Mouse (Mus musculus): ENCODE measurements around the gene Myt1l.

Gene Myt1l

DNA sequence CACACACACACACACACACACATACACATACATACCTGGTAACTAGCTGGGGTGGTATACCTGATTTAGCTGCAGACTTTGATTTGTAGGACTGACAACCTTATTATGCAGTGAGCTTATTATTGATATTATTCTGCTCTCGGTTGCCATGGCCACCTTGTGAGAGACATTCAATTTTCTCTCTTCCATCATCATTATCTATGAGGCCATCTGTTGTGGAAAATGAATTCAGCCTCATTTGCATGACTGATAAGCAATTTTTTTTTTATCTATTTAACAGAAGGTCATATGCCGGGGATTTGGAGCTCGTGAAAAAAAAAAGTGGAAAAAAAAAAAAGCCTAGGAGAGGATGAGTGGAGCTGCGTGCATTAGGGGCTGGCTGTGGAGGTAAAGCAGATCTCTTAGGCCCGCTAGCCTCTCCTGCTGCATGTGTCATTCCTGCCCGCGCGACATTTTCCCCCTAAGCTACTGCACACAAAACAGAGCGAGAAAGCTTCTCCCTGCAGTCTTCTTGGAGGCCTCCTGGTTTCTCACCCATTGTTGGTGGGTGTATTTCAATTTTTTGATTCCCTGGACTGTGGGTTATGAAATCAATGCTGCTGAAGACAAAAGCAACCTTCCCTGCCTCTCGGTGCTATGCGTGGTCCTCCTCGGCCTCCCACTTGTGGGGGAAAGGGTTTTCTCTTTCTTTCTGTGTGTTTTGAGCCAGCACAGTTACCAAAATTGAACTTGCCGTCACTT is at the start of gene Myt1l:
Myt1l (plus strand) TSS at position 354 of the 741 bp plus-strand sequence.
- DNase-seq (ENCODE audit: low spot score), result no peak

DNA sequence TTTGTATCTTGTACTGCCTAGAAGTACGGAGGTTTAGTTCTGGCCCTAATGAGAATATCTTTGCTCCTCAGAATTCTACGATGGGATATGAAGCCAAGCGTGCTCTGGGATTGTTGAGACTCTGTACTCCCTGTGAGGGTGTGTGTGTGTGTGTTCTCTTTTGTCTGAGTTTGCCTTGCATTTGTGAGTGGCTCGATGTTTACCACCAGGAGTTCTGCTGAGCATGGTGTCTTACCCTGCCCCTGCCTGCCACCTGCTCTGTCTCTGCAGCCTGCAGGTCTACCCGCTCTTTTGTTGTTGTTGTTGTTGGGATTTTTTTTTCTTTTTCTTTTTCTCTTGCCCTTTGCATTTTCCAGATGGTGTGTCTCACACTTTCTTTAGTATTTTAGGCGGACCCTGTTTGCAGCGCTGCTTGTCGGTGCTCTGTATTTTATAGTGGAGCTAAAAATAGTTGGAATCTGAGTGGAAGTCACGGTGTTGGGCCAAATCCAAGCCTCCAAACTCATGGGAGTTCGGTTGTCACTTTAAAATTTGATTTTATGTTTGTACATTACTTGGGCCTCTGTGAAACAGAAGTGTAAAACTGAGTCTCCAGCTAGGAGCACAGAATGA is 41.7 kb upstream of the Myt1l start:
- DNase-seq (ENCODE audit: low spot score), result no peak

GRCm38 (mm10) chr12:29526236-29526644 is 1.9 kb upstream of the Myt1l start:
- DNase-seq (ENCODE audit: low spot score), result no peak

- no peak for DNase-seq (ENCODE audit: low spot score)
Measured at GRCm38 (mm10) chr12:29527048-29527761, 979 bp upstream of the Myt1l start.

- no peak for DNase-seq (ENCODE audit: low spot score)
Measured at GRCm38 (mm10) chr12:29530241-29530725, 2.1 kb downstream of the Myt1l start.

GRCm38 (mm10) chr12:29530823-29531222 is 2.6 kb downstream of the Myt1l start:
- no peak for DNase-seq (ENCODE audit: low spot score)

DNA sequence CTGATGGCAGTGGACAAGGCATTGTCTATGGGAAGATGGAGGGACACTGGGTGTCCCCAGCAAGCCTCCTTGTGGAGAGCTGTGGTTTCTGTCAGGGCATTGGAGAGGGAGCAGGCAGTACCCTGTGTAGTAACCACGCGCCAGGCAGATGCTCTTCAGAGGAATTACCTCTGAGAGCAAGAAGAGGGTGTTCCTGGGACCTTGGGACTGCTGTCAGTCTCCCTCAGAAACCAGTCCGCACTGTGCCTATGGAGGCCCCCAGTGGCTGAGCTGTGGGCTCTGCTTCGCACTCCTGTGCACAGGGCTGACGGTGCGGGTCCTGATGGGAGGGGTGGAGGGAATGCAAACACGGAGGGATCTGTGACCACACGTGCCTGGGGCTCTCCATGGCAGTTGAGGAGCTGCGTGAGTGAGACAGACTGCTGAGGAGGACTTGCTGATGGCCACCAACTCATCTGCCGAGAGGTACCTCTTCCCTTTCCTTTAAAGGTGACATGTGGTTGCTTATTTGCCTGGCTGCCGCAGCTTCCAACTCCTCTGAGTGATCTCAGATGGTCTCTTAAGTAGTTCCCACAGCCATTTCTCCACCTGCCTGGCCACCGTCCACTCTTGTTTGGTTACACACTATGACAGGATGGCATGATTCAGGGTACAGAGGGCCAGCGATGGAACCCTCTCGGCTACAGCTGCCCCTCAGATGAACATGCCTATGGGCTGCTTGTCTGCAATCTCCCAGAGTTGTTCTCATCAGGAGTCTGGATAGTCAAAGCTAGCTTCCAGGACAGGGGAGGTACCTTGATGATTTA is 5.1 kb downstream of the Myt1l start:
- no peak for DNase-seq (ENCODE audit: low spot score)

DNA sequence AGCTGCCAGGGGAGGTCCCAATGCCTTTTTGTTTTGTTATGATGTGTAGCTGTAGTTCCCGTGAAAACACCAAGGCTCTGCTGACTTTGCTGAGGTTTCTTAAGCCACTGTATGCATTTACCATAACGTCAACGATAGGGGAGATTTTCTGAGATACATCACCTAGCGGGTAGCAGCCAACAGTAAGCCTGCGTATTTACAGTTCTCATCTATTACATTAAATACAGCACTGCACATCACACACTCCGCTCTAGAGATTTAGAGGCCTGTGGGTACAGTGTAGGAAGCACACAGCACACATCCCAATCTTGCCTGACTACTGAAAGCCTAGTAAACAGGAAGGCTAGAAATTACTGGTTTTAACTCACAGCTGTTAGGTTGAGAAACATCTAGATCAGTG is 6.1 kb downstream of the Myt1l start:
- no peak for DNase-seq (ENCODE audit: low spot score)

- DNase-seq (ENCODE audit: low spot score), result no peak
Measured at GRCm38 (mm10) chr12:29534761-29535300, 6.6 kb downstream of the Myt1l start.

DNA sequence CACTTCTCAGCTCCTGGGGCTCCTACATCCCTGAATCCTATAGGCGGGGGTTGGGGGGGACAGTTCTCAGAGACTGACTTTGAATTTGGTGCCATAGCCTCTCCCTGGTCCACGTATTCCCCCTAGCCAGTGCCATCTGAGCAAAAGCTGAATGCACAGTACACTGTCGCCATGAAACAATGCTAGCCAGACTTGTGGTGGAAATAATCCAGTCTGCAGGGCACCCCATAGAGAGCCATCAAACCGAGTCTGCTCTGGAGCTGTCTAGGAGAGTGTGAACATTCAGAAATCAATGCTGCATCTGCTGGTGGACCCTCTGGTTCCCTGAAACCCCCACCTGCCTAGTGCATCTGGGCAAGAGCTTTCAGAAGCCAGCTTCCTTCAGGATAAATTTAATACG is 9.7 kb downstream of the Myt1l start:
- DNase-seq (ENCODE audit: low spot score), result no peak

GRCm38 (mm10) chr12:29538456-29538855 is 10.3 kb downstream of the Myt1l start:
- no peak for DNase-seq (ENCODE audit: low spot score)

GRCm38 (mm10) chr12:29539106-29539505 is 10.9 kb downstream of the Myt1l start:
- no peak for DNase-seq (ENCODE audit: low spot score)

DNA sequence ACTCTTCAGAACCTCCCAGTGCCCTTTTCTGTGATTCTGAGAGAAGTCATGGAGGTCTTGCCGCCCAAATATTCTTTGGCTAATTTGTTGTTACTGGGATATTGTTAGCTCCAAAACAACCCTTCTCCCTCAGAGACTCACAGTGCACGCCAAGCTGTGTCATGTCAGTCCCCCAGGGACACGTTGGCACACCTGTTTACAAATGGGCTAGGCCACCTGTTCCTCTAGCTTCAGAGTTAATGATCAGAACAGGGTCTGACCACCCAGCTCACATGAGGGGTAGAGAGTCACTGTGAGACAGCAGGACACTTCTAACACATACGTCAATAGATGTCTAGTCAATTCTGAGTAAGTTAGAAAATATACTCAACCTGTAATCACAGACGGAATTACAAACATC is 12.6 kb downstream of the Myt1l start:
- DNase-seq (ENCODE audit: low spot score), result no peak

DNA sequence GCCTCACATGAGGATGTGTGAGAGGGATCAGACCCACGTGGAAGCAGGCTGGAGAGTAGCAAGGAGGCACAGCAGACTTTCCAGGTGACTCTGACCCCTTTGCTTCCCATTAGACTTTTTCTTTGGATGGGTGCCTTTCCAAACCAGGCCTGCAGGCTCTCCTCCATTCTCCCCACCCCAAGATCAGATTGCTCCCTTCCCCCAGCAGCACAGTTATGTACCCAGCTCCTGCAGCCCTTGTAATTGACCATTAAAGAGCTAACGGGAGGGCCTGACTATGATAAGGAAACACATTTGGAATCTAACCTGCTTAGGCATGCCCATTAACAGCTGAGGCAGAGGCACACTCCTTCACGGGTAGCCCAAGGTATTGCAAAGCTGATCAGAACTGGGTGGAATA is 17.9 kb downstream of the Myt1l start:
- DNase-seq (ENCODE audit: low spot score), result no peak

DNA sequence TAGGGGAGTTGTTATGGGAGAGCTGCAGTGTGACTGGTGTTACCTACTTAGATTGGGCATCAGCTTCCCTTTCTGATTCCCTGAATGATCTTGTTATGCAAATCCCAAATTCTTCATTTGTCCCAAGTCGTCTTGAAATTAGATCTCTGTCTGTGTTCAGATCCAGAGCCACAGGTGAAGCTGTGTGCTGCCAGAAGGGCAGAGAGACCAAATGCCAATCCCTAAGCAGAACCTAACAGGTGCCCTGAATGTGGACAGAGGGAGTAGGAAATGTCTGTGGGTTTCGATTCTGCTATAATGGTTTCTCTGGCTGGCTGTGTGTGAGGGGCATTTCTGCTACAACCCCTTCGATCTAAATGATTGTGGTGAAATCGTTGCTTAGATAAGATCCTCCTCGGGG is 18.9 kb downstream of the Myt1l start:
- no peak for DNase-seq (ENCODE audit: low spot score)

- DNase-seq (ENCODE audit: low spot score), result no peak
Measured at GRCm38 (mm10) chr12:29547755-29548154, 19.6 kb downstream of the Myt1l start.

DNA sequence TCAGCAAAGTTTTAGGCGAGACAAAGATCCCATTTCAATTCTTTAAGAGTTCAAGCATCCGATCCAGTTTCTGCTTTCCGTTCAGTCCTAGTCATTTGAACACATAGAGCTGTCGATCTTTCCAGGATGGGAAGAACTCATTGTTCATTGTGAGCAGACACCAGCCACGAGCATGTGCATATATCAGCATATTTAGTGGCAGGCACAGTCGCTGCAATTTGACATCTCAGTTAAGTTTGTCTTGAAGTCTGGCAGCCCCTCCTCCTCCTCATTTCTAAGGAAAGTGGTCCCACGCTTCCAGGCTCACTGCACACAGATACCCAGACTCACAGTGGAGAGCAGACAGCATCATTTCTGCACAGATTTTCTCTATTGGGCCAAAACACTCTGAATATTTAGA is 25.0 kb downstream of the Myt1l start:
- DNase-seq (ENCODE audit: low spot score), result no peak

DNA sequence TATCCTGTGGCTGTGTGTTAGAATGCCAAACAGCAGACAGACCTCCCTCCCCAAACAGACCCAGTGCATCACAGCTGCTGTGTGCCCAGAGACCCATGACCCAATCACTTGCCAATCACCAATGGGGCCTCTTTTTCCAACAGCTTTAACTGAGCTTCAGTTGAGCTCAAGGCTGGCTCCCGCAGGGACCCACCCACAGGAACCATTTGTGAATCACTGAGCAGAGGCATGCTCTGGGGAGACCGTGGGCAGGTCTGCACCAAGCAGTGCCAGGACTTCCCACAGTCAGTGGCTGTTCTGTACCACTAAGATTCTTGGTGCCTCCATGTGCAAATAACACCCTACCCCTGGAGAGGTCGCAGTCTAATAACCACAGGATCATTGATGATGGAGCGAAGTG is 27.5 kb downstream of the Myt1l start:
- DNase-seq (ENCODE audit: low spot score), result no peak

GRCm38 (mm10) chr12:29556408-29556807 is 28.2 kb downstream of the Myt1l start:
- no peak for DNase-seq (ENCODE audit: low spot score)

GRCm38 (mm10) chr12:29556901-29557300 is 28.7 kb downstream of the Myt1l start:
- no peak for DNase-seq (ENCODE audit: low spot score)

DNA sequence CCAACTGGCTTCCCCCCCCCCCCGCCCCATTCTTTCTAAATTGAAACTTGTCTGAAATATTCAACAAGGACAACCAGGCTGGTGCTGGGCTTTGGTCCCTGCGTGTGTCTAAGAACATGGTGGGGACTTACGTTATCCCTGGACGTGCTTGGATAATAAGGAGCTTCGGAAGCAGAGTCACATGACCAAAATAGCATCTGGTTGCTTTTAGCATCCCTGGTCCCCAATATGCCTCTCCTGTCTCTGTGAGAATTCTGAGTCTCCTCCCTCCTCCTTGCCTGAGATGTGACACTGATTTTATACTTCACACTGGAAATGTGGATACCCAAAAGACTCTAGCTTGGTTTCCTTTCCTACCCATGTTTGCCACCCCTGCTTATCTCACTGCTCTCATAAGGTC is 31.6 kb downstream of the Myt1l start:
- DNase-seq (ENCODE audit: low spot score), result no peak

DNA sequence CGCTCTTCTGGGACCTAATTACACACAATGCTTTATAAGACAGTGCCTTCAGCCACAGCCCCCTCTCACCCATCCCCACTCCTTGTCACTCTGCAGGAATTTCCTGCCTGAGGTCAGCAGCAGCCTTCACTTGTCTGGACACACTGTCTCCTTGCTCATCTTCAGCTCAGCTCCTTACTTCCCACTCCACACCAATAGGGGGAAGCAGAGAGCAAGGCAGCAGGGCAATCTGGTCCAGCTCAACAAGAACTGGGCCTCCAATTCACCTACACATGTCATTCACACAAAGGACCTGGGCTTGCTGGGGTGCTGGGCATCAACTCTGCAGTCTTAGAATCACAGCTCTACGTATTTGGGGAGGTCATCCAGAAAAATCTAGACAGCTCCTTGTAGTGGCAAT is 33.0 kb downstream of the Myt1l start:
- DNase-seq (ENCODE audit: low spot score), result no peak
